Mouse (Mus musculus) ES-E14 (cell line): ENCODE measurements around the gene Tmem214. TPM values are rescaled to one million over a fixed set of nuclear protein-coding genes. Genes with fewer than 3 reads are reported as not detected.

Source experiments
- DNase-seq: peaks from one replicate; pipeline ENCODE4 v3.0.0-alpha.2; 2013; ENCODE audit warnings: low read depth, low spot score
- H3K27ac ChIP-seq: 2 replicates; pipeline ENCODE4 v1.5.1; 2012; ENCODE audit warnings: low read depth, mild to moderate bottlenecking, low read length, moderate library complexity, mixed read lengths; ENCODE audit not compliant: poor library complexity, insufficient read depth, severe bottlenecking
- H3K36me3 ChIP-seq: 2 replicates; pipeline ENCODE4 v1.6.1; 2012; ENCODE audit warnings: mild to moderate bottlenecking, low read length, moderate library complexity, mixed read lengths; ENCODE audit not compliant: control insufficient read depth, poor library complexity, insufficient read depth, severe bottlenecking
- H3K4me1 ChIP-seq, 2 experiments: fragments of 150-350 bp in 1 of 2; sonication (generic) in 1 of 2; 2 replicates each; pipeline ENCODE4 v1.6.1; 2012; ENCODE audit warnings: low read length in 2 of 2, mild to moderate bottlenecking in 1 of 2, mixed read lengths in 1 of 2; ENCODE audit not compliant: control insufficient read depth in 2 of 2, insufficient read depth in 2 of 2, poor library complexity in 1 of 2
- H3K4me3 ChIP-seq, 2 experiments: fragments of 150-350 bp in 1 of 2; sonication (generic) in 1 of 2; 2 replicates each; pipeline ENCODE4 v1.5.1; 2012; ENCODE audit warnings: low read length in 2 of 2, low read depth in 1 of 2, mild to moderate bottlenecking in 1 of 2, mixed read lengths in 1 of 2; ENCODE audit not compliant: insufficient read depth in 1 of 2, poor library complexity in 1 of 2, severe bottlenecking in 1 of 2
- H3K9ac ChIP-seq: 2 replicates; pipeline ENCODE4 v1.6.1; 2012; ENCODE audit warnings: low read depth, mild to moderate bottlenecking, low read length, mixed read lengths; ENCODE audit not compliant: poor library complexity, insufficient read depth, severe bottlenecking
- H3K9me3 ChIP-seq: fragments of 150-350 bp; sonication (generic); 2 replicates; pipeline ENCODE4 v1.6.1; 2012; ENCODE audit warnings: low read depth, mild to moderate bottlenecking, low read length; ENCODE audit not compliant: control insufficient read depth, insufficient read depth
- CHD2 ChIP-seq: IDR thresholded peaks from 2 replicates; pipeline ENCODE4 v1.6.1; 2014; ENCODE audit warnings: mild to moderate bottlenecking, low read depth, low read length, inconsistent platforms
- HCFC1 ChIP-seq: IDR thresholded peaks from 2 replicates; pipeline ENCODE4 v1.6.1; 2012; ENCODE audit warnings: low read length, inconsistent platforms, borderline replicate concordance; ENCODE audit not compliant: insufficient read depth
- MAFK ChIP-seq: IDR thresholded peaks from 2 replicates; pipeline ENCODE4 v1.6.1; 2014; ENCODE audit warnings: mild to moderate bottlenecking, low read depth, low read length, inconsistent platforms; ENCODE audit not compliant: insufficient read depth
- ZC3H11A ChIP-seq: IDR thresholded peaks from 2 replicates; pipeline ENCODE4 v1.6.1; 2012; ENCODE audit warnings: low read depth, mild to moderate bottlenecking, inconsistent platforms, low read length, borderline replicate concordance
- ZNF384 ChIP-seq: IDR thresholded peaks from 2 replicates; pipeline ENCODE4 v1.6.1; 2012; ENCODE audit warnings: low read depth, low read length, inconsistent platforms
- in situ Hi-C, 2 experiments: fragments of 600-800 bp; cut with MboI; formaldehyde crosslinking; loops; one replicate each; pipeline ENCODE4 v1.15.1; 2025; ENCODE audit warnings: low sequenced_read_pairs in 2 of 2, inconsistent platforms in 1 of 2; ENCODE audit not compliant: unreplicated experiment in 2 of 2
- total RNA-seq: library from RNA; depleted of rRNA; stranded (reverse); fragments of 300-350 nt; gene quantifications from 2 replicates; pipeline ENCODE4 v1.2.3, GENCODE M21; 2012

Tmem214 gene
- total RNA-seq, 1 experiment = 66.9 TPM

GRCm38 (mm10) chr5:30914101-30914635 lies 46.4 kb downstream of the Tmem214 start:
- no peaks in the 10 kb centered on the region for H3K9me3 ChIP-seq
- in situ Hi-C loops = no loop called here
- H3K9ac ChIP-seq = no peak overlapping the region
- no peak overlapping the region for H3K4me3 ChIP-seq
- H3K27ac ChIP-seq = no peak overlapping the region
- no peak for DNase-seq
- no peaks in the 10 kb centered on the region for H3K36me3 ChIP-seq
- peaks cover 9 to 37% of the 10 kb centered on the region in 2 experiments for H3K4me1 ChIP-seq
- TF ChIP-seq MAFK (no peak), CHD2 (no peak), ZC3H11A (no peak), HCFC1 (no peak), ZNF384 (no peak)

- TF ChIP-seq MAFK (no peak), ZNF384 (no peak), CHD2 (no peak), ZC3H11A (no peak), HCFC1 (no peak)
- Histone ChIP-seq H3K9ac (no peak overlapping the region), H3K27ac (no peak overlapping the region), H3K4me1 (peaks cover 6 to 40% of the 10 kb centered on the region in 2 experiments), H3K9me3 (no peaks in the 10 kb centered on the region), H3K4me3 (no peak overlapping the region), H3K36me3 (no peaks in the 10 kb centered on the region; the same call in 1 of the 2 replicates)
- in situ Hi-C loops = no loop called here
- no peak for DNase-seq
Observed at GRCm38 (mm10) chr5:30914849-30915248, 47.0 kb downstream of the Tmem214 start.

GRCm38 (mm10) chr5:30915456-30915855 lies 47.6 kb downstream of the Tmem214 start:
- peak overlapping the region; percentile 17; the same call in 1 of the 2 replicates for H3K9ac ChIP-seq
- TF ChIP-seq ZC3H11A (no peak), HCFC1 (no peak), MAFK (no peak), ZNF384 (no peak), CHD2 (no peak)
- in situ Hi-C loops = no loop called here
- H3K36me3 ChIP-seq = no peaks in the 10 kb centered on the region; the same call in 1 of the 2 replicates
- DNase-seq = no peak
- no peaks in the 10 kb centered on the region for H3K9me3 ChIP-seq
- H3K4me1 ChIP-seq = peaks cover 6 to 46% of the 10 kb centered on the region in 2 experiments
- H3K4me3 ChIP-seq = peak overlapping the region in 1 of 2 experiments; percentile 22; a peak in 1 of 4 replicates
- H3K27ac ChIP-seq = no peak overlapping the region

GRCm38 (mm10) chr5:30915974-30916433 lies 48.2 kb downstream of the Tmem214 start:
- Histone ChIP-seq H3K36me3 (no peaks in the 10 kb centered on the region; the same call in 1 of the 2 replicates), H3K4me3 (no peak overlapping the region), H3K9me3 (no peaks in the 10 kb centered on the region), H3K4me1 (peaks cover 6 to 51% of the 10 kb centered on the region in 2 experiments), H3K9ac (0 out of 2 replicates have a peak overlapping the region, but pooled peaks have one; percentile 23), H3K27ac (no peak overlapping the region)
- TF ChIP-seq CHD2 (peak; percentile 58; the same call in 1 of the 2 replicates), ZC3H11A (no peak), HCFC1 (peak; percentile 98)
- in situ Hi-C loops = no loop called here
- DNase-seq = peak; percentile 93

GRCm38 (mm10) chr5:30916841-30917240 lies 49.0 kb downstream of the Tmem214 start:
- no peaks in the 10 kb centered on the region; the same call in 1 of the 2 replicates for H3K36me3 ChIP-seq
- peak overlapping the region in 1 of 2 experiments; percentile 8; a peak in 1 of 4 replicates for H3K4me3 ChIP-seq
- no peak overlapping the region for H3K9ac ChIP-seq
- TF ChIP-seq HCFC1 (no peak), MAFK (no peak), CHD2 (no peak), ZC3H11A (no peak), ZNF384 (no peak)
- H3K27ac ChIP-seq = no peak overlapping the region
- no peaks in the 10 kb centered on the region for H3K9me3 ChIP-seq
- DNase-seq = no peak
- in situ Hi-C loops = no loop called here
- peaks cover 6 to 51% of the 10 kb centered on the region in 2 experiments for H3K4me1 ChIP-seq
